Mouse (Mus musculus) heart, postnatal 14 days (tissue): ENCODE measurements around the gene Olfr706. TPM values are rescaled to one million over a fixed set of nuclear protein-coding genes. Genes with fewer than 3 reads are reported as not detected.
"Not testable (repeated sequence)": the region's sequence is repeated elsewhere in the genome, so short reads cannot be mapped to it uniquely, and the experiment has no call there.

ENCODE experiments used
- DNase-seq, 2 experiments: peaks; one replicate each; pipeline ENCODE4 v3.0.0; 2021 to 2022
- intact Hi-C: fragments of 180-260 bp; cut with DNase I; formaldehyde crosslinking; loops from one replicate; pipeline ENCODE4 v1.15.1; 2025
- long read RNA-seq, 2 experiments: library from polyadenylated mRNA; stranded (forward); transcript quantifications; one replicate each; pipeline ENCODE4 v2.0.0; 2021
- total RNA-seq, 2 experiments: library from RNA; stranded (reverse); gene quantifications; 2 replicates each; pipeline ENCODE4 v1.2.3; 2021

Gene Olfr706
- not detected for total RNA-seq
- long read RNA-seq, experiment 1: 0 reads
- long read RNA-seq, experiment 2: 0 reads

DNA sequence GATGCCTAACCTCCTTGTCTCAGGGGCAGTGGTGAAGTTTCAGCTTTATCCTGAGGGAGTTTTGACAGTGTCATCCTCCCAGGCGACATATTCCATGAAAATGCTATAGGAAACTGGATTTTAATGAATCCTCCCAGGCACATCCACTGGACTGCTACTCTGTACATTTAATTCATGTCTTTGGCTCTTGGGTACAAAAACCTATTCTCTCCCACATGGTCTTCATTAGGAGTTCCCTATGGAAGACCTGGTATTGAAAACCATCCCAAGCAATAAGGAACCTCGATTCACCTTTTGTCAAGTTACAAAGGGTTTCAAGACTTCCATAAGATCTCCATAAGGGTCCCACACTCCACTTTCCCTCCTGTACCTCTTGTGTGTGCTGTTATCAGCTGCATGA, at the start of gene Olfr706:
Gene Olfr706, minus strand, starts transcription at position 101 of the 400 bp plus-strand sequence.
- intact Hi-C loops: no loop called here
- DNase-seq: no peak

DNA sequence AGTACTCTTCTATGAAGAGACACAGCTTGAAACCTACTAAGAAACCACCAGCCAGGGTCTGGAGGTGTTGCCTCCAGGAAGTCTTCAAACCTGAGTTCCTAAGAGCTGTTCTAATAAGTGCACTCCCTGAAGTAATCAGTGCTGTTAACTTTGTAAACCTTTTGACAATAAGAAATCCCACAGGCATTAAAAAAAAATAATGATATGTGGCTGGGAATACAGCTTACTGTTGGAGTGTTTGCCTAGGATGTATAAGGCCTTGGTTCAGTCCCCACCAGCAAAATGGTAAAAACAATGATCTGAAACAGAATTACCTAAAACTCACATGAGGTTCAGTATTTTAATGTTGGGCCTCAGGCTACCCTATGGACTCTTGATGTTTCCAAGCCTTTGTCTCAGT, 44.2 kb upstream of the Olfr706 start, which contains the start of gene Olfr709-ps1:
Gene Olfr709-ps1, minus strand, starts transcription at position 101 of the 400 bp plus-strand sequence.
- intact Hi-C loops: no loop called here
- no peak for DNase-seq

DNA sequence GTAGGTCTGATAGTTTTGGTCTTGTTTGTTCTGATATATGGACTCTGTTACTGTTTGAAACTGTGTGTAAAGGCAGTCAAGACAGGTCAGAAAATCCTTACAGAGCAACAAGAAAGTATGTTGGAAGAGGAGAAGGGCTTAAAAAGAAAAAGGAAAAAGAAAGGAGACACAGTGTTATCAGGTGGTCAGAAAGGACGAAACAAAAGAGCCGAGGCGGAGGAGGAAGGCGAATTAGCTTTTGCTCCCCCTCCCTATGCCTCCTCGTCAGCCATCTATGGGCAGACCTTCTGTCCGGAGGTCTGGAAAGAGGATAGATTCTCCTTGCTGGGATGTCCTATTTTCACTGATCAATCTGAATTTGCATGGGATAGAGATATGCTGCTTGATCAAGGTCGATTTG, 33.0 kb upstream of the Olfr706 start:
- intact Hi-C loops, DNase-seq: not testable (repeated sequence)

DNA sequence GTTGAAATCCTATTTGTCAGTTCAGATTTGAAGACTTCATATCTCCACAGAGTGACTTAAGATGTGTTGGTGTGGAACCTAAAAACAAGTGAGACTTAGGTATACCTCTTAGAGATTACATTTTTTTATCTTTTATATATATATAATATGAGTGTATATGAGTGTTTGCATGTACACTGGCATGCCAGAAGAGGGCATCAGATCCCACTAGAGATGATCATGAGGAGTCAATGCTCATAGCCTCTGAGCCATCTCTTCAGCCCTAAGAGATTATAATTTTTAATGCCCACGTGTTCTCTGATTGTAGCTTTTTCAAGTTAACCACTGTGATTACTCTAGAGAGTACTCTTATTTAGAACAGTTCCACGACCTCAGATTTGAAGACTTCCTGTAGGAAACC, 19.7 kb upstream of the Olfr706 start, which contains the start of gene Olfr1532-ps1:
Gene Olfr1532-ps1, plus strand, starts transcription at position 326 of the 400 bp plus-strand sequence.
- intact Hi-C loops: no loop called here
- DNase-seq: no peak

DNA sequence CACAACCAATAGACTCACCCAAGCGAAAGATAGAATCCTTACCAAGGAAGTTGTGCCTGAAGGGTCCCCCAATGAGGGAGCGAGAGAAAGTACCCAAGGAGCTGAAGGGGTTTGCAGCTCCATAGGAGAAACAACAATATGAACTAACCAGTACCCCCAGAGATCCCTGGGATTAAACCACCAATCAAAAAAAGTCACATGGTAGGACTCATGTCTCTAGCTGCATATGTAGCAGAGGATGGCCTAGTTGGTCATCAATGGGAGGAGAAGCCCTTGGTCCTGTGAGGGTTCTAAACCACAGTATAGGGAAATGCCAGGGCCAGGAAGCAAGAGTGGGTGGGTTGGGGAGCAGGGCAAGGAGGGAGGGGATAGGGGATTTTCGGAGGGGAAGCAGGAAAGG, 13.2 kb upstream of the Olfr706 start, which contains the start of gene Olfr707:
Gene Olfr707, minus strand, starts transcription at position 101 of the 400 bp plus-strand sequence.
- DNase-seq, intact Hi-C loops: not testable (repeated sequence)

DNA sequence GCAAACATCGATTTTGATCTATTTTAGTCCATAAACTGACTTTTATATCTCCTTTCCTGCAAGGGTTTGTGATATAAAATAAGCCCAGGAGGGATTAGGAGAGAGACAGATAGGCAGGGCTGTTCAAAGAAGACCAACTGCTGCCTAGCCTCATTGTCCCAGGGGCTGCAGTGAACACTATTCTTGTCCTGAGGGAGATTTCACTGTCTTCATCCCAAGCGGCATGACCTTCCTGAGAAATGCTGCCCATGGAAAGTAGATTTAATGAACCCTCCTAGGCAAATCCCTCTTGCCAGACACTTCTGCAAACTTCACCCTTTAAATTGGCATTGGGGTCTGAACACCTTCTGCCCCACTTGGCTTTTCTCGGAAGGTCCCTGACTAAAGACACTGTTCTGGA, 11.2 kb downstream of the Olfr706 start, which contains the start of gene Olfr705:
Gene Olfr705, minus strand, starts transcription at position 101 of the 400 bp plus-strand sequence.
- intact Hi-C loops: no loop called here
- DNase-seq: no peak

DNA sequence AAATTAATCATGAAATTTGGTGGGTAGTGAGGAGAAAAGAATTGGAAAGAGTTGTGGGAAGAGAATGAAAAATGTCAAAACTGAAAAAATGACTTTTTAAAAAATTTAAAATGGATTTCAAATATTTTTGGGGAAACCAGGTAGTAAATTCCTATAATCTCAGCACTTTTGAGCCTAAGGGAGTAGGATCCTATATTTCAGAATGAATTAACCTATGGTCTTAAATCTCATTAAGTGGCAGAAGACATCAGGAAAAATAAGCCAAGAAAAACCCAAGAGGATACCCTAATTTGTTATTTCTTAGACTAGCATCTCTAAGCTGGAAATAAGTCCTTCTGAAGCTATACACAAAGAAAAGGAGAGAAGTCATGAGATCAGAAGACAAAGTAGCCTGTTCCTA, 25.1 kb downstream of the Olfr706 start, which contains the start of gene Olfr704:
Gene Olfr704, plus strand, starts transcription at position 301 of the 400 bp plus-strand sequence.
- intact Hi-C loops: no loop called here
- no peak for DNase-seq

DNA sequence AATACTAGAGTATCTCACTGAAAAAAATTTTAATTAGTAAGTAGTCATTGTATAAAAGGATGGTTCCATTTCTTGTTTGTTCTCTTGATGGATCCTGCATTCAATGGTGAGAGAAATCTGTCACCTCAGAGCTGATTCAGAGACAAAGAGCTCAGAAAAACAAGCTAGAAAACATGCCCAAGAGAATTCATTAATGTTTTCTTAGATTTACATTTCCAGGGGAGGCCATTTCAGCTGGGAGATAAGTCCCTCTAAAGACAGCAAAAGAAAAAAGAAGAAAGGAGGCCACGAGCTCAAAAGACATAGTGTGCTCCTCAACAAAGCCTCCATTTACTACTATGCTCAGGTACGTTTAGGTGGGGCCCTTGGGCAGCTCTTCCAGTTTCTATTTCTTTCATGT, 44.9 kb downstream of the Olfr706 start, which contains the start of gene Olfr703:
Gene Olfr703, plus strand, starts transcription at position 301 of the 400 bp plus-strand sequence.
- no peak for DNase-seq
- intact Hi-C loops: no loop called here

DNA sequence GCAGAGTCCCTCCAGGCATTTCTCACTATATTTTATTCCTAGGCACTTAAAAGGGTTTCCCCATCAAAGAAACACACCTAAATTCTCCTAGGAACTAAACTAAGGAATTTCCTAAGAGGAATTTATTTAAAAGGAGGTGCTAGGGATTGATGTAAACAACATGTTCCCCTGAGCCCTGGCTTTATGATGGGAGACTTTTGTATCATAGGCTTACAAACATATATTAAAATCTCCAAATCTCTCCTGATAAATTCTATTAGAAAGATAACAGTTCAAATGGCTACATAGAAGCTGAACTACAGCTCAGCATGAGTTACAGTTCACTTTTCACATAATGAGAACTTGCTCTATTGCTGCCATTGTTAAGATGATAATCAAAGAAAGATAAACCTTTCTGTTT, 54.2 kb downstream of the Olfr706 start, which contains the start of gene Olfr702:
Gene Olfr702, minus strand, starts transcription at position 101 of the 400 bp plus-strand sequence.
- DNase-seq: no peak
- intact Hi-C loops: no loop called here

Other genes with a start within 250 kb of the Olfr706 start
- not detected for gene Olfr693, start 207.6 kb downstream of the Olfr706 start, total RNA-seq
- not detected for gene Olfr694, start 196.3 kb downstream of the Olfr706 start, total RNA-seq
- not detected for gene Olfr695, start 171.8 kb downstream of the Olfr706 start, total RNA-seq
- not detected for gene Olfr697, start 145.7 kb downstream of the Olfr706 start, total RNA-seq
- not detected for gene Olfr698, start 132.8 kb downstream of the Olfr706 start, total RNA-seq
- gene Olfr699, start 95.0 kb downstream of the Olfr706 start, total RNA-seq: not detected
- gene Olfr700, start 79.3 kb downstream of the Olfr706 start, total RNA-seq: not detected
- gene Olfr701, start 74.0 kb downstream of the Olfr706 start, total RNA-seq: not detected
- gene Olfr702, start 54.3 kb downstream of the Olfr706 start, total RNA-seq: not detected
- gene Olfr703, start 44.8 kb downstream of the Olfr706 start, total RNA-seq: not detected
- not detected for gene Olfr704, start 25.0 kb downstream of the Olfr706 start, total RNA-seq
- not detected for gene Olfr705, start 11.3 kb downstream of the Olfr706 start, total RNA-seq
- gene Olfr707, start 13.1 kb upstream of the Olfr706 start, total RNA-seq: not detected
- gene Olfr1532-ps1, start 19.8 kb upstream of the Olfr706 start, total RNA-seq: not detected
- gene Olfr709-ps1, start 44.1 kb upstream of the Olfr706 start, total RNA-seq: not detected
- not detected for gene Olfr710, start 60.1 kb upstream of the Olfr706 start, total RNA-seq
- gene Olfr6, start 75.8 kb upstream of the Olfr706 start, total RNA-seq: not detected
- gene Olfr711, start 87.3 kb upstream of the Olfr706 start, total RNA-seq: not detected
- not detected for gene Olfr2, start 117.9 kb upstream of the Olfr706 start, total RNA-seq
- not detected for gene Olfr713, start 143.0 kb upstream of the Olfr706 start, total RNA-seq
- not detected for gene Olfr714, start 182.8 kb upstream of the Olfr706 start, total RNA-seq
- gene Olfr17, start 205.1 kb upstream of the Olfr706 start, total RNA-seq: not detected
- not detected for gene Olfr715b, start 222.2 kb upstream of the Olfr706 start, total RNA-seq
- gene Olfr715, start 242.9 kb upstream of the Olfr706 start, total RNA-seq: not detected